Mouse (Mus musculus) G1E (cell line): ENCODE measurements around the gene Olfr504.

ENCODE experiments used
- CTCF ChIP-seq: IDR thresholded peaks from 2 replicates; pipeline ENCODE4 v1.5.1; 2012; ENCODE audit warnings: low read depth, low read length, inconsistent platforms, mixed read lengths
- GATA1 ChIP-seq: IDR thresholded peaks from 2 replicates; pipeline ENCODE4 v1.6.1; 2012; ENCODE audit warnings: borderline replicate concordance, low read length, inconsistent platforms, mixed read lengths
- GATA2 ChIP-seq: IDR thresholded peaks from 2 replicates; pipeline ENCODE4 v1.6.1; 2012; ENCODE audit warnings: low read depth, low read length, inconsistent platforms, borderline replicate concordance
- POLR2AphosphoS5 ChIP-seq: IDR thresholded peaks from 2 replicates; pipeline ENCODE4 v1.6.1; 2012; ENCODE audit warnings: low read depth, low read length, inconsistent platforms; ENCODE audit not compliant: insufficient replicate concordance
- TAL1 ChIP-seq: conservative IDR thresholded peaks from 2 replicates; pipeline ENCODE4 v1.6.1; 2012; ENCODE audit warnings: low read depth, low read length, inconsistent platforms, mixed read lengths

DNA sequence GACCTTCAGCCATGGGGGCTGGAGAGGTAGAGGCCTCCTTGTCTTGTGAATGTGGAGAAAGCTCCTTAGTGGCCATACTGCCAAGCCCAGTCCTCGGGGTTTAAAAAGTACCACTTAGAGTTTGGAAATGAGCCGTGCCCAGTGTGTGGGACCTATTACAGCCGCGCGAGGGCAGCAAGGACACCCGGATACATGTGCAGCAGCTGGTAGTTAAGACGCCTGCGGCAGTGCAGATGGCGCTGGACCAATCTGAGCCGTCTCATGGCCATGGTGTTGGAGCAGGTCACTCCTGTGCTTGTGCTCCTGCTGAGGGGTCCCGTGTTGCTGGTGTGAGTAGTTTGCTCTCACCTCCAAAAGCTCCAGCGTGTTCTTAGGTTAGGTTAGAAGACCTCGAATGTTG, 23.2 kb downstream of the Olfr504 start:
- TF ChIP-seq GATA1: no peak
- TF ChIP-seq CTCF: no peak
- no peak for TF ChIP-seq TAL1
- no peak for TF ChIP-seq GATA2
- TF ChIP-seq POLR2AphosphoS5: no peak
